ENCODE assay signal across 9 mouse cellular contexts in genomic region chr11:59458973-59459372, GRCm38 (mm10). TPM values are rescaled to one million over a fixed set of nuclear protein-coding genes. Genes with fewer than 3 reads are reported as not detected.
DNase-seq lines count a peak whose midpoint lies in the region; ATAC-seq and TF ChIP-seq lines count a peak whose summit lies in the region.
"Had no signal": no experiment of that assay in that cellular context is flagged by ENCODE, and none has a peak within 500 bp of the region (broad histone marks: within the 10 kb centered on the region; RNA-seq: fewer than 3 reads in every experiment).

No protein-coding gene starts in this region.

- H3K4me3 ChIP-seq in kidney, embryonic 14.5 days (ENCODE audit: low read length): no peak overlapping the region
- H3K4me3 ChIP-seq in olfactory bulb, adult 2 months (ENCODE audit: insufficient read depth, low read depth, low read length): no peak overlapping the region
- H3K4me3 ChIP-seq: neural tube, embryonic 13.5 days had no signal

- 58% methylated on average over 5 of the region's 5 CpGs for WGBS in kidney, embryonic 14.5 days
- WGBS in olfactory bulb, adult 2 months: 29% methylated on average over 5 of the region's 5 CpGs

- no peak for TF ChIP-seq POLR2A in olfactory bulb, adult 2 months (IDR thresholded peaks at IDR 0.05; ENCODE audit: insufficient read depth, low read depth, low read length)

- H3K9me3 ChIP-seq in kidney, embryonic 14.5 days (ENCODE audit: control insufficient read depth, low read length): peaks cover 18% of the 10 kb centered on the region

- no peak overlapping the region for H3K9ac ChIP-seq in kidney, embryonic 14.5 days (ENCODE audit: low read depth, low read length)
- H3K9ac ChIP-seq: neural tube, embryonic 13.5 days had no signal

- peaks cover 66% of the 10 kb centered on the region for H3K36me3 ChIP-seq in kidney, embryonic 14.5 days (ENCODE audit: control insufficient read depth, insufficient read depth, low read length)

- no peaks in the 10 kb centered on the region for H3K4me1 ChIP-seq in kidney, embryonic 14.5 days (ENCODE audit: control insufficient read depth, insufficient read depth, low read length)
- peaks cover 5% of the 10 kb centered on the region; the same call in 1 of the 2 replicates for H3K4me1 ChIP-seq in olfactory bulb, adult 2 months (ENCODE audit: control insufficient read depth, insufficient read depth, low read length)
- H3K4me1 ChIP-seq: neural tube, embryonic 13.5 days had no signal

- no peak for TF ChIP-seq CTCF in olfactory bulb, adult 2 months (IDR thresholded peaks at IDR 0.05; ENCODE audit: insufficient read depth, low read depth, low read length)

- no peak for ATAC-seq in kidney, embryonic 14.5 days (ENCODE audit: low FRiP score, low TSS enrichment)

- H3K27me3 ChIP-seq in kidney, embryonic 14.5 days (ENCODE audit: control insufficient read depth, insufficient read depth, low read length): no peaks in the 10 kb centered on the region
- H3K27me3 ChIP-seq: neural tube, embryonic 13.5 days had no signal

- DNase-seq in testis, postnatal 10 days (ENCODE audit: low spot score): peak; percentile 41
- no peak for DNase-seq in testis, postnatal 14 days (ENCODE audit: low spot score)
- peak; percentile 49 for DNase-seq in forelimb bud, embryonic 11.5 days (ENCODE audit: low read depth, low spot score)
- DNase-seq in cerebellum, adult 11 months: no peak
- DNase-seq in cerebellum, postnatal 10 days: no peak
- DNase-seq in cerebellum, postnatal 14 days: no peak

- no peak overlapping the region for H3K4me2 ChIP-seq in kidney, embryonic 14.5 days (replicated peaks; ENCODE audit: low read depth, low read length)
- H3K4me2 ChIP-seq: neural tube, embryonic 13.5 days had no signal

- 0 out of 2 replicates have a peak overlapping the region, but pooled peaks have one; percentile 24 for H3K27ac ChIP-seq in kidney, embryonic 14.5 days (ENCODE audit: low read depth, low read length)
- peak overlapping the region; percentile 18 for H3K27ac ChIP-seq in olfactory bulb, adult 2 months (ENCODE audit: insufficient read depth, low read depth, low read length)
- H3K27ac ChIP-seq: neural tube, embryonic 13.5 days had no signal

RNA-seq across cellular contexts. Expression of gene Snap47, which starts 8.0 kb away (rescaled TPM):
- 98.4 and 108 TPM in 2 replicates for polyA plus RNA-seq in kidney, embryonic 14.5 days (2014; fragmentation: Nextera tagmentation; extraction: Ambion mirVana)
- 397 TPM in 1 of 2 replicates, not detected in the other for polyA plus RNA-seq in olfactory bulb, adult 2 months (2012; ENCODE audit: insufficient read depth, insufficient read length, low replicate concordance, missing spikeins)

RNA-seq across cellular contexts. Expression of gene Jmjd4, which starts 9.1 kb away (rescaled TPM):
- polyA plus RNA-seq in kidney, embryonic 14.5 days (2014; fragmentation: Nextera tagmentation; extraction: Ambion mirVana): 10.2 and 15.1 TPM in 2 replicates
- polyA plus RNA-seq in olfactory bulb, adult 2 months (2012; ENCODE audit: insufficient read depth, insufficient read length, low replicate concordance, missing spikeins): not detected in 2 replicates

RNA-seq across cellular contexts. Expression of gene Zfp867, which starts 13.3 kb away (rescaled TPM):
- polyA plus RNA-seq in kidney, embryonic 14.5 days (2014; fragmentation: Nextera tagmentation; extraction: Ambion mirVana): 9.9 and 10.3 TPM in 2 replicates
- polyA plus RNA-seq in olfactory bulb, adult 2 months (2012; ENCODE audit: insufficient read depth, insufficient read length, low replicate concordance, missing spikeins): not detected in 2 replicates

Comparison
In these comparisons a context has a peak if more than half of its experiments do, and no peak if none do; other contexts are left out.
1. DNase-seq: peak in testis, postnatal 10 days (single experiment) and forelimb bud, embryonic 11.5 days (single experiment); none in testis, postnatal 14 days (single experiment), cerebellum, adult 11 months (single experiment), cerebellum, postnatal 10 days (0 of 2) and cerebellum, postnatal 14 days (0 of 2).
2. RNA of gene Jmjd4, which starts 9.1 kb away (polyA plus RNA-seq): 10.2 to 15.1 TPM in kidney, embryonic 14.5 days; not detected in olfactory bulb, adult 2 months; every median in the first group is over 10 times any median in the second.